Mouse (Mus musculus) spleen, adult 2 months (tissue): ENCODE measurements around the gene Bcl2l11.

ENCODE experiments used
- CTCF ChIP-seq: fragments of 200-500 bp; IDR thresholded peaks from 2 replicates; pipeline ENCODE4 v1.5.1; 2011; ENCODE audit warnings: mild to moderate bottlenecking, inconsistent platforms; ENCODE audit not compliant: insufficient read depth, insufficient read length, insufficient replicate concordance; ENCODE audit errors: extremely low read depth
- POLR2A ChIP-seq: fragments of 200-500 bp; IDR thresholded peaks from 2 replicates; pipeline ENCODE4 v1.6.1; 2011; ENCODE audit warnings: low read depth, low read length, inconsistent platforms

DNA sequence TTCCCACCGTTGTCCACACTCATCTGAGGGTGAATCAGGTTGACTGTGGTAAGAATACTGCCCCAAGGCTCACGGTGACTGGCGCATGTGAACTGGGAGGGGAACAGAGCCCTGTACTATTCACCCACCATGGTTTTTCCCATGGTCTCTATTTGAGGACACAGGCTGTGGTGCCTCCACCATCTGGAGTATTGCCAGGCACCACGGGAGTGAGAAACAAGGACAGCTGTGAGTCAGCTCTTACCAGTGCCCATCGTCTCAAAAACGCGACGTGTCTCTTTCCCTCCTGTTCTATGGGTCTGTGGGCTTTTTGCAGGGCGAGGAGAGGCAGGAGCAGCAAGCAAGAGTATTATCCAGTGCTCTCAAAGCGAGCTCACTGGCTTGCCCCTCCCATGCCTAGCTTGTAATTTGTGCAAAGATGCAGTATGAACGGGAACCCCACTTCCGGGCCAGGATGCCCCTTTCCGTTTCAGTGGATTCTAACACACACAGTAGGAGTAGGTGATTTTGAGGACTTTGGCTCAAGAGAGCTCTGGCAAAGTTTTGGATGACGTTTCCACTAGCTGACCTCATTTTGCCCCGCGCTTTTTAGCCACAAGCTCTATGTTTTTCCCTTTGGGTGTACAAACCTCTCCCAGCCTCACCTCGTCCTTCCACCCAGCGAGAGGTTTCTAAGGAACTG is 53.4 kb downstream of the Bcl2l11 start:
- TF ChIP-seq CTCF (no peak), POLR2A (no peak)
